16 mouse cellular contexts compared by ENCODE assay signal in the genomic region with DNA sequence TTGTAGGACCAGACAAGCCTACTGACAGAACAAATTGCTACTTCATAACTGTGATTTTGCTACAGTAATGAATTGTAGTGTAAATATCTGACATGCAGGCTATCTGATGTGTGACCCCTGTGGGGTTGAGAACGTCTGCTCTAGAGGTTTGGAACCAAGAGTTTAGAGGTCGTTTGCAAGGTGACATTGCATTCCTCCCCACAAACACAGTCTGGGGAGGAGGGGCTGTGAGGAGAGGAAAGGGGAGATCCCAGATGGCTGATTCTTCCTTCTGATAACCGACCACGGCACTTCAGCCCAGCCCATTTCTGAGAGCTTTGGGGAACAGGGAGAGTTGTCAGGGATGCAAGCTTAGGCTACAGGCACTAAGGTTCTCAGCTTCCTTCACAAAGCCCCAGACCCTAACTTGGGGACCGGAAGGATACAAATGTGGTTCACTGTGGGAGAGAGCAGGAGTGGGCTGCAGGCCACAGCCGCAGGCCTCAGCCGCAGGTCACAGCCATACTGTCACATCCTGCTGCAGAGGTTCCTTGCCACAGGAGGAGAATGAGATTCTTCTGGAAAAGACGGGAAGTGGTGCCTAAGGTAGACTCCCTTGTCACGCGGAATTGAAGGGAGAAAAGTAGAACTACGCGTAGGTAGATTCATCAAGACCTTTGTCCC. TPM values are rescaled to one million over a fixed set of nuclear protein-coding genes. Genes with fewer than 3 reads are reported as not detected.
A peak's percentile ranks its signal among the peaks of the same experiment; 100 is the strongest.
DNase-seq lines count a peak whose midpoint lies in the region; ATAC-seq lines count a peak whose summit lies in the region.
"Had no signal": no experiment of that assay in that cellular context is flagged by ENCODE, and none has a peak within 500 bp of the region (broad histone marks: within the 10 kb centered on the region; RNA-seq: fewer than 3 reads in every experiment).

No protein-coding gene starts in this region.

- WGBS in lung, embryonic 15.5 days: 63% methylated on average over 12 of the region's 12 CpGs
- WGBS in kidney, embryonic 16.5 days: 70% methylated on average over 12 of the region's 12 CpGs

- no peaks in the 10 kb centered on the region for H3K9me3 ChIP-seq in lung, embryonic 15.5 days
- H3K9me3 ChIP-seq in kidney, embryonic 16.5 days (ENCODE audit: low read length): no peaks in the 10 kb centered on the region
- H3K9me3 ChIP-seq: forebrain, embryonic 12.5 days; intestine, embryonic 15.5 days; midbrain, embryonic 15.5 days had no signal

- no peak overlapping the region for H3K4me2 ChIP-seq in lung, embryonic 15.5 days
- no peak overlapping the region for H3K4me2 ChIP-seq in kidney, embryonic 16.5 days (replicated peaks; ENCODE audit: low read depth, low read length)
- H3K4me2 ChIP-seq: forebrain, embryonic 12.5 days; intestine, embryonic 15.5 days; midbrain, embryonic 15.5 days had no signal

- H3K4me3 ChIP-seq in lung, embryonic 15.5 days: no peak overlapping the region
- H3K4me3 ChIP-seq in brown adipose tissue, adult 24 weeks (ENCODE audit: insufficient read depth, low read depth, low read length): no peak overlapping the region
- no peak overlapping the region for H3K4me3 ChIP-seq in kidney, embryonic 16.5 days (ENCODE audit: low read length)
- H3K4me3 ChIP-seq: forebrain, embryonic 12.5 days; intestine, embryonic 15.5 days; midbrain, embryonic 15.5 days had no signal

- H3K36me3 ChIP-seq in lung, embryonic 15.5 days: no peaks in the 10 kb centered on the region
- no peaks in the 10 kb centered on the region for H3K36me3 ChIP-seq in kidney, embryonic 16.5 days (ENCODE audit: insufficient read depth, low read length)
- H3K36me3 ChIP-seq: forebrain, embryonic 12.5 days; intestine, embryonic 15.5 days; midbrain, embryonic 15.5 days had no signal

- ATAC-seq in lung, embryonic 15.5 days (ENCODE audit: borderline replicate concordance, extremely low read depth, low FRiP score, low TSS enrichment): no peak
- ATAC-seq in megakaryocyte-erythroid progenitor cell, adult 5-6 weeks (replicated peaks; ENCODE audit: low FRiP score, low TSS enrichment, poor library complexity, severe bottlenecking): peak; percentile 24; the same call in 1 of the 2 replicates
- ATAC-seq in kidney, embryonic 16.5 days (ENCODE audit: low FRiP score, low TSS enrichment): no peak
- ATAC-seq: intestine, embryonic 15.5 days; midbrain, embryonic 15.5 days had no signal

- peak; percentile 87 for DNase-seq in heart, adult 11 months
- no peak for DNase-seq in heart, postnatal 4 days
- DNase-seq in lung, postnatal 14 days: no peak
- DNase-seq in layer of hippocampus, adult 8-10 months (ENCODE audit: low spot score in 2 of 2): no peak
- DNase-seq: cerebellum, adult 11 months; gastrocnemius, postnatal 10 days had no signal

- H3K4me1 ChIP-seq in lung, embryonic 15.5 days: peaks cover 43% of the 10 kb centered on the region
- H3K4me1 ChIP-seq in brown adipose tissue, adult 24 weeks (ENCODE audit: control insufficient read depth, insufficient read depth, insufficient read length, low read length): peaks cover 44% of the 10 kb centered on the region
- H3K4me1 ChIP-seq in kidney, embryonic 16.5 days (ENCODE audit: insufficient read depth, low read length): 0 out of 2 replicates have a peak, but pooled peaks cover 6% of the 10 kb centered on the region
- H3K4me1 ChIP-seq: intestine, embryonic 15.5 days; midbrain, embryonic 15.5 days had no signal

- H3K27me3 ChIP-seq in lung, embryonic 15.5 days: no peaks in the 10 kb centered on the region
- H3K27me3 ChIP-seq in kidney, embryonic 16.5 days (ENCODE audit: insufficient read depth, low read length): no peaks in the 10 kb centered on the region
- H3K27me3 ChIP-seq: forebrain, embryonic 12.5 days; intestine, embryonic 15.5 days; midbrain, embryonic 15.5 days had no signal

- no peak overlapping the region for H3K9ac ChIP-seq in lung, embryonic 15.5 days
- no peak overlapping the region for H3K9ac ChIP-seq in kidney, embryonic 16.5 days (replicated peaks; ENCODE audit: low read length)
- H3K9ac ChIP-seq: forebrain, embryonic 12.5 days; intestine, embryonic 15.5 days; midbrain, embryonic 15.5 days had no signal

- H3K27ac ChIP-seq in lung, embryonic 15.5 days: peak overlapping the region; percentile 91
- H3K27ac ChIP-seq in brown adipose tissue, adult 24 weeks (replicated peaks; ENCODE audit: low read depth, low read length): peak overlapping the region; percentile 94
- H3K27ac ChIP-seq in kidney, embryonic 16.5 days (ENCODE audit: low read length): no peak overlapping the region
- H3K27ac ChIP-seq: forebrain, embryonic 12.5 days; intestine, embryonic 15.5 days; midbrain, embryonic 15.5 days had no signal

RNA-seq across cellular contexts. Expression of gene Ninj2, which starts 56.4 kb away (rescaled TPM):
- total RNA-seq in heart, postnatal 4 days (2021): not detected
- 0.26 and 0.62 TPM in 2 replicates for polyA plus RNA-seq in lung, embryonic 15.5 days (2015; fragmentation: Nextera tagmentation; extraction: Ambion mirVana)
- not detected in 2 replicates for polyA plus RNA-seq in brown adipose tissue, adult 24 weeks (2012; ENCODE audit: insufficient read depth, insufficient read length, missing spikeins)
- not detected in 2 replicates for total RNA-seq in megakaryocyte-erythroid progenitor cell, adult 5-6 weeks (2014; fragmentation: Nextera tagmentation)
- not detected in 2 replicates for total RNA-seq in megakaryocyte-erythroid progenitor cell, adult 5-6 weeks (2017)
- total RNA-seq in layer of hippocampus, adult 8-10 months (2022): 1 to 10 TPM; 1.4 to 3.1 (median 2.3) TPM
- polyA plus RNA-seq in kidney, embryonic 16.5 days (2015; fragmentation: Nextera tagmentation; extraction: Ambion mirVana): 0.19 TPM in 1 of 2 replicates, not detected in the other
- total RNA-seq: adrenal gland, postnatal 14 days; gastrocnemius, postnatal 10 days had no signal
- polyA plus RNA-seq: forebrain, embryonic 12.5 days; intestine, embryonic 15.5 days; large intestine, adult 2 months; midbrain, embryonic 15.5 days; neural tube, embryonic 14.5 days had no signal
